Mouse (Mus musculus) fat pad, adult 2 months (tissue): ENCODE results near the gene Tgfb1.

ENCODE experiments used
- DNase-seq: peaks from one replicate; pipeline ENCODE4 v3.0.0-alpha.2; 2011; ENCODE audit warnings: low read depth, low spot score; ENCODE audit errors: extremely low read depth

The Tgfb1 gene

GRCm38 (mm10) chr7:25729396-25729795, 42.6 kb downstream of the Tgfb1 start:
- DNase-seq, result no peak

DNA sequence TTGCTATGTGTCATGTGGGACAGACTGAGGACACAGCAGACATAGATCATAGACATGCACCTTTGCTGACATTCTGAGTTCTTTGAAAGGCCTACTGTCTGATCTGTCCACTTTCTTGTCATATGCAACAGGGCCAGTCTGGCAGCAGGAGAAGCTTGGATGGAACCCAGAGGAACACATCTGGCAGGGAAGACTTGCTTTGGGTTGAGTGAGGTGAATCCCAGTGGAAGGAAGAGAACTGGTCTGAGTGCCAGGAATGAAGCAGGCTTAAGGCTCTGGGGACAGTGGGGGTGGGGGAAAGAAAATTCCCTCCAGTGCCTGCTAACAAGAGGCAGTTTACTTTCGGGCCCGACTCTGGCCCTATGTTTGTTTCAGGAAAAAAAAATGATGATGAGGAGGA, 43.1 kb downstream of the Tgfb1 start:
- no peak for DNase-seq

DNA sequence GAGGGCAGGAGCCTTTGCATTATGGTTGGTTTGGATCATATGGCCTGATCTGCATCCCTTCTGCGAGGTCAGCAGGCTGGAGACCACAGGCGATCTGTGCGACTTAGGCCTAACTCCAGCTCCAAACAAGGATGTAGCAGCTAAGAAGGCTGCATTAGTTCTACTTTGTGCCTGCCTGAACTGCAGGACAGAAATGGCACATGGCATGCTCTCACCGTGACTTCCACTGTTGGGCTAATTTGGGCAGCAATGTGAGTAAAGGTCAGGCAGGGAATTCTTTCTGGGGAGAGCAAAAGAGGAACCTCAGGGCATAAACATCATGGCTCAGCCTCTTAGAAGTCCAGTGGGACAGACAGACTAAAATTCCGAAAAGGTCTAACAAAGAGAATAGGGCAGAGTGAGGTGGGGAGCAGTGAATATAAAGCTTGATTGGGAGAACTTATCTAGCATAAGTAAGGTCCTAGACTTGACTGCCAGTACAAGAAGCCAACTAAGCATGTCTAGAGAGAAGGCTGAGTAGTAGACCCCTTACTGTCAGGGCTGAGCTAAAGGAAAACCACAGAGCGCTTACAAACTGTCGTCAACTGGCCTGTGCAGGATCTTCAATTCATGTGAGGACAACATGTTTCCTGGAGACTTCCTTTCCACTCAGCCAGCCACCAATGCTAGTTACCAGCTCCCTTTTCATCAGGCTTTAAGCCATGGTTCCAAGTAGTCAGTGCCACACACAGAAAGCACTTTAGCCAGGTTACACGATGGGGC, 44.7 kb downstream of the Tgfb1 start:
- no peak for DNase-seq

DNA sequence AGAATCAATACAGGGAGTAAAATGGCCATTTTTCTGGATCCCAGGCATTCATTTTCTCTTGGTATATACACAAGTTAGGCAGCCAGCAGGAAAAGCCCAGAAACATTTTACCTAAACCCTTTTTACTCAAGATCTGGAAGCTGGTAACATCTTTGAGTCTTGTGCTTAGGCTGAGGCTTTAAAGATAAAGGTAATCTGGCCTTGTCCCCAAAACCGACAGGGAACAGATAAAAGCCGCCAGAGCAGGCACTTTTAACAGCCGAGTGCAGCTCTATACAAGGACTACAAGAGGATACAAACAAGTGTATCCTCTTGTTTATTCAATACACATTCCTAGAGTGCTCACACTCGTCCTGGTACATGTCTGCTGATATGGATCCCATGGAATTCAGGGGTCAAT, 48.2 kb downstream of the Tgfb1 start:
- no peak for DNase-seq

DNA sequence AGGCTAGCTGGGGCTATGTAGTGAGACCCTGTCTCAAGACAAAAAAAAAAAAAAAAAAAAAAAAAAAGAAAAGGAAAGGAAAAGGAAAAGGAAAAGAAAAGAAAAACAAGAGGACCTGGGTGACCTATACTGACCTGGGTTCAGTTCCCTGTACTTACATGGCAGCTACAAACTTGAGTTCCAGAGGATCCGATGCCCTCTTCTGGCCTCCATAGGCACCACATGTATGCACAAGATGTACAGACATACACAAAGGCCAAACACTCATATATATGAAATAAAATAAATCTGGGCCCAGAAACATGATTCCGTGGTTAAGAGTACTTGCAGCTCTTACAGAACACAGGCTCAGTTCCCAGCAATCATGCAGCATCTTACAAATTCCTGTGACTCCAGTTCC, 50.1 kb downstream of the Tgfb1 start:
- DNase-seq, result no peak

DNA sequence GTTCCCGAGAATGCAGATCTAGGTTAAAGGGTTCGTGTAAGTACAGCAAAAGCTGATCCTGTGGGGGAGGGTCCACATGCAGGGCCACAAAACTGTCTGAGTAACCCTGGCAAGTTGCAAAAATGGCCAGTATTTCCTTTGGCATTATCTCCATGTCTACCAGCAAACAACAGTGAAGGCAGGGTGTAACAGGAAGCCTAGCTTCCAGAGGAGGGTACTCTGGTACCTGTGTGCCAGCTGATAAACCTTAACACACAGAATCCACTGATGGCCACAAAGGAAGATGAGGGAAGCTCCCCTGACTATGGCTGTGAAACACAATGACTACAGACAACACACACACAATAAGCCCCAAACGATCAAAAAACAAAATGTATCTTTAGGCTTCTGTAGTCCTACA, 51.5 kb downstream of the Tgfb1 start:
- DNase-seq, result no peak

DNA sequence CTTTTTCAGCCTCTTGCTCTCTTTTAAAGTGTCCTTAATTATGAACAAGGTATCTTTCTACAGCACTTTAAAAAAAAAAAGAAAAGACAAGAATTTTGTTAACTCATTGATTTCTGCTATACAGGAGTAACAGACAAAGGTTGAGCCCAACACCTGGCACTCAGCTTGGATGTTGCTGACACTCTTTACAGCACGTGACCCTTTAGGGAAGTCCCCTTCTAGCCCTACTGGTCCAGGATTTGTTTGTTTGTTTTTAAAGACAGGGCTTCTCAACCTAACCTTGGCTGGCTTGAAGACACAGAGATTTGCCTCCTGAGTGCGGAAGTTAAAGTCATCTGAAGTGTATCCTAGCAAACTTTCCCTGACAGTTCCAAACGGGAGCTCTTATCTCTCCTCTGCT, 60.0 kb downstream of the Tgfb1 start:
- DNase-seq, result no peak

DNA sequence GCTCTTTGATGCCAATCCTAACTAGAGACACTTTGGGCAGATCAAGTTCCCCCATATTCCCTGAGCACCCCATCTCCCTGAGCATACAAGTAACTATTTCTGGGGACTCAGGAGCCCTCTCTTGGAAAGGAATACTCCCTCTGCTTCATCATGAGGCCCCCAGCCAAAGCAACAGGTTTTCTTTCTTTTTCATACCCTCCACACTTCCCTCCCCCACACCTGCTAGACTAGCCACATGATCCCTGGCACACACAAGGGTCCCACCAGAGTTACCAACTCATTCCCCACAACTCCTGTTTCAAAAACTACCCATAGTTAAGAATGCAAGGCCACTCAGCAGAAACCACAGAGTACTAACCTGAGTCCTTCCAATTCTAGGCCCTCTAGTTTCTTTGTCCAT, 66.3 kb downstream of the Tgfb1 start:
- no peak for DNase-seq

DNA sequence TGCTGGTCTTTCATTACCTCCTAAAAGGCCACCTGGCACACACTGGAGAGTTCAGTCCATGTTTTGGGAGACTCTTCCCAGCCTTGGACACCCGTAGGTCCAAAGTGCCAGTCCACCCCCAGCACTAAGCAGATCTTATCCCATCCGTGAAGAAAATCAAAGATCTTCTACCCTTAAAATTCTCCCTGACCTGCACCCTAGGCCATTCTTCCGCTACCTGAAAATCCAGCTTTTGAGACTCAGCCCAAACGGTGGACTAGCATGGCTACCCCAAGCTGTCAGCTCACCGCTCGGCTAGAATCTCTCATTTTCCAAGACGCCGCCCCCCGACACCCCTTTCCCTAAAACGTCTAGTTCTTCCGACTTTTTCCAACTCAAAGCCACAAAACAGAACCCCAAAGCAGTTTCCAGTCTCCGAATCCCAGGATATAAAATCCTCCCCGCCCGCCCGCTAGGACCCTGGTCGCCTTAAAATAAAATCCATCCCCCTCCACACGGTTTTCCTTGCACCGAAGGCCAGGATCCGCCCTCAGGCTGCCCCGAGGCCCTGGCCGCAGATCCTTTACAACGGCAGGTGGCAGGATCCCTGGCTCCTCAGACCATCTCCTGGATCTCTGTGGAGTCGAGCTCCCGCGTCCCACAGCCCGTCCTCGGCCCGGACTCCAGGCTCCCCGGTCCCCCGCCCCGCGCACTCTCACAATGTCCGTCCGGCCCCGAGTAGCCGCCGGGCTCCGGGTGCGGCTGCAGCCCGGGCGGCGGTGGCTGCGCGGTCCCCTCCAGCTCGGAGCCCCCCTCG, 67.0 kb downstream of the Tgfb1 start:
- no peak for DNase-seq

DNA sequence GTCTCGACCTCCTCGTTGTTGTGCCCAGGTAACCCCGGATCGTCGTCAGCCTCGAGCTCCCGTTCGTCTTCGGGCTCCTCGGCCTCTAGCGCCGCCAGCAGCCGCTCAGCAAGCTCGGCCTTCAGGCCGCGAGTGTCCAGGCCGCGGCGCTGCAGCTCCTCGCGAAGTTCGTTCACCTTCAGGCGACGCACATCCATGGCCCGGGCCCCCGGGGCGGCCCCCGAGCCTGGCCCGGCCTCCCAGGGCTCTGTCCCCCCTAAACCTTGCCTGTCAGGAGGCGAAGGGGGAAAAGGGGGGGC, 67.6 kb downstream of the Tgfb1 start:
- DNase-seq, result no peak
